Mouse (Mus musculus): ENCODE data around the gene Lima1.

DNA sequence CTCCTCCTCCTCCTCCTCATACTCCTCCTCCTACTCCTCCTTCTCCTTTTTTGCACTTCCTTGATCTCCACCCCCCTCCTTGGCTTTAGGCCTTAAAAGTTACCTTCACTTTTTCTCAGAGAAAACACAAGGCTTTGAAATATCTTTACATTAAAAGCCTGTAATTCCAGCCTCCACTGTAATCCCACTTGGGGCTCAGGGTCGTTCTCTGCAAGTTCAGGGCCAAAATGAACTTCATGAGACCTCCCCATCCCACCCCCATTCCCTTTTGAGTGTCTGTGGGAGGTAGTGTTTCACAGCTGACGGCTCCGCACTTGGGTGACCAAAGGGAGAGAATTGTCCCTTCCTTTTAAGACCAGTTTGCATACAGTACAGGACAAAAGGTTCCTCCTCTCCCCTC, 102.3 kb downstream of the Lima1 start:
- no peak for TF ChIP-seq CTCF (IDR thresholded peaks at IDR 0.05; ENCODE audit: insufficient read depth, low read depth, low read length)
- no peak for TF ChIP-seq POLR2A (IDR thresholded peaks at IDR 0.05; ENCODE audit: insufficient read depth, low read depth, low read length)

Measured in olfactory bulb, adult 2 months (tissue).